Mouse (Mus musculus) adrenal gland, postnatal 25 days (tissue): ENCODE results near the gene Irgc1. TPM values are rescaled to one million over a fixed set of nuclear protein-coding genes. Genes with fewer than 3 reads are reported as not detected.

Experiments used
- DNase-seq: peaks from one replicate; pipeline ENCODE4 v3.0.0; 2021; ENCODE audit warnings: mixed read lengths
- total RNA-seq: library from RNA; stranded (reverse); gene quantifications from 2 replicates; pipeline ENCODE4 v1.2.3, GENCODE M21; 2021

Gene Irgc1
- total RNA-seq, 1 experiment from 2014 or later, result not detected

DNA sequence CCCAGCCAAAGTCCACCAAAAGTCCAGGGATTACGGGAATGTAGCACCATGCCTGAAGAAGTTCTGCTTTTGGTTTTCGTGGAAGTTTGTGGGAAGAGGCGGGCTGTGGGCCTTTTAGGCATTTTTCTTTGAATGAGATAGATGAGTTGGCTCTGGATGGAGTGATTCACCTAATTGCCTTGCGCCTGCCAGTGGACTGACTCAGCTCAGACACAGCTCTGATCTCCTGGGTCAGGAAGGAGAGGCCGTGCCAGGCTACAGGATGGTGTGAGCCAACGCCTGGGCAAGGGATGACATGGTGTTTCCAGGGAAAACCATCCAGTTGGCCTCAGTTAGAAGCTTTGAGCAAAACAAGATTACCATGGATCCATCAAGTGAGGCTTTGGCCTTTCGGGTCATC is 18.3 kb upstream of the Irgc1 start:
- DNase-seq, result peak; percentile 73

DNA sequence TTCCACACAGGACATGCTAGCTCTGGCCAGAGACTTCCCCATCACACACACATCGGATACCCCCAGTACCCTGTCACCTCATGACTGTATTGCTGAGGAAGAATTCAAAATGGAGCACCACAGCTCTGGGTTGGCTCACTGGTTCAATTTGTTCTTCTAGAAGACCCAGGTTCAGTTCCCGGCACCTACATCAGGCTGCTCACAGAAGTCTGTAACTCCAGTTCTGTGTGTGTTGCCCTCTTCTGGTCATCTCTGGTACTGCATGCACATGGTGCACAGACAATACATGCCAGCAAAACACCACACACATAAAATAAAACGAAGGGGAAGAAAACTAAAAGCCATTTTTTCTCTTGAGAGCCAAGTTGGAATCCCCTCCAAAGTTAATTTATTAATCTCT is 17.0 kb upstream of the Irgc1 start:
- DNase-seq, result no peak

DNA sequence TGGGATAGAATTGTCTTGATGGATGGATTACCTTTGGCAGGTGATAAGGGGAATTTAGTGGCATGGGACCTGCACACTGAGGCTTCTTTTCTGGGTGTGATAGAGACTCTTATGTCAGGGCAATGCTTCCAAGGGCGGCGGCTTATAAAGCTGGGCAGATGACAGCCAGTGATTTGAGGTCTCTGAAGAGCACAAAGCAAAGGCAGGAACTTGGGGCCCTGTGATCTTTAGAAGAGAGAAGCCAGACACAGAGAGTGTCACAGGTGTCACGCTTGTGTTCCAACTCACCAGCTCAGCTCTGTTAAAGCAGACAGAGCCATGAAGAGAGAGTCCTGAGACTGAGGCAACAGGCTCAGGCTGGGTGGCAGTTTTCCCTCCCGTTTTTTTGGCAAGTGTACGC is 15.8 kb upstream of the Irgc1 start:
- no peak for DNase-seq

DNA sequence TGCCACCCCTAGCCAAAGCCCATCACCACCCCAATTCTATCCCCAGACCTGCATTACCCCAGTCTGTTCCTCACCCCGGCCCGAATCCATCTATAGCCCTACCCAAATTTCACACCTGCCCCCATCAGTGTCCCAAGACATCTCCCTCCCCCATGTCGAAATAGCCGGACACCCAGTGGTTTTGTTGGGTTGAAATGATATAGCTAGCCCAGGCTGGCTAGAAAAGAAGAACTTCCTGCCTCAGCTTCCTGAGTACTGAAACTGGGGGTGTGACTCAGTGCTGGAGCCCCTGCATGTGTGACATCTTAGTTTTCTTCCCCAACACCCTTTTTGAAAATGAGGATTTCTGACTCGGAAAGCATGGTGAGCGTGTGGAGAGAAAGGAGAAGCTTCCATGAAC is 14.7 kb upstream of the Irgc1 start:
- no peak for DNase-seq

DNA sequence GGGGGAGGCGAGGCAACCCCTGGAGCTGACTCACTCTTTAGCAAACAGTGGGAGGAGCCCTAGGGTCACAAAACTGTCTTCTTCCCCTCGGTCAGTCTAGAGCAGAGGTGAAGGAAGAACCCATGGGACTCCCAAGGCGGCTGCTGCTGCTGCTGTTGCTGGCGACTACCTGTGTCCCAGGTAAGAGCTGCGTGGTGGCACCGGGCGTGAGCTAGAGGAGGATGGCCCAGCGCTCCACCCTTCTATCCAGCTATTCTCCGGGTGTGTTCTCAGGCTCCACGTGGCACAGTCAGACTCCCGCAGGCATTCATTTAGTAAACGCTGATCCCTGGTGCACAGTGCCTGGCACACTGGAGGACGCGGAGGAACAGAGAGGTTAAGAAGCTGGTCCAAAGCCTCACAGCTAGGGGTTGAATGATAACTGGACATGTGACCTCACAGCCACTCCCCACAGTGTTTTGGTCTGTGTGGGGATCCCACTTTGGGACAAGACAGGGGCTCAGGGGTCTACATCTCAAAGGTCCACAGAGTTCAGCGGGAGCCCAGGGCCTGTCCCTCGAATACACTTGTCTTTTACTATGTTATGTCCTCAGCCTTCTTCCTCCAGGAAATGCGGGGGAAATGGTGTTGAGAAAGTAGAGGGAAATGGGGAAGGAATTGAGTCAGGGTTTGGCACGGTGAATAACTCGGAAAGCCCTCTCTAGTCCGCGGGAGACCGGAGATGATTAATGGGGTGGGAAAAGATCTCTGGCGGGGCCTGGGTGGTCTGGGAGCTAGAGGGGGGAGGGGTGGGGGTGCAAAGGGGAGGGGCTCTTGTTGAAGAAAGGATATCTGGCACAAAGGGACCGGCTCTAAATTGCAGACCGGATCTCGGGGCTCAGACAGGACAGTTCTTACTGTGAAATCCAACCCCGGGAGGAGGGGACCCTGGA is 10.6 kb upstream of the Irgc1 start, which contains the start of gene Plaur:
TSS of gene Plaur (plus strand) at position 97 of the 932 bp plus-strand sequence.
- peak; percentile 27 for DNase-seq

DNA sequence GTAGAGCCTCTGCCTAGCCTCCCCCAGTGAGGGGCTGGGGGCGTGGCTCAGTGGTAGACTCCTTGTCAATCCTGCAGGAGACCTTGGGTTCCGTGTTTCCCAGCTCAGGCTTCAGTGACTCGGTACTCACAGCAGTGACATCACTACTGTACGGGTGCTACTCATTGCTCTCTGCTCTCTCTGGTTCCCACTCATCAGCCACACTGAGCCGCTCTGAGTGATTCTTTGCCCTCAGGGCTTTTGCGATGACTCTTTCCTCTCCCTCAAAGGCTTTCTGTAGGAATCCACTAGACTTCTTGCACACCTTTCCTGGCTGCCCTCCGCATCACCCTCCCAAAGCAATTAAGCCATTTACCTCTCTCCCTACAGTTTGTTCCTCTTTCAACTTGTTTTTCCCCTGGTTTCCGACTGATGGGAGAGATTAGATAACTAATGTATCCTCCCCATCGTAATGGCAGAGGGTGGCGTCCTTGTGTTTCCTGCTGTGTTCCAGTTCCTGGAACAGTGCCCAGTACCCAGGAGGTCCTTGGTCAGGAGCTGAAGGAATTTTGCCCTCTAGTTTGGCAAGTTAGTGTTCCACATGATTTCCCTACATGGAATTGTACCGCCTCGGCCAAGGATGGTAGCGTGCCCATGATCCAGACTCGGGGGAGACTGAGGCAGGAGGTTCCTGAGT is 9.4 kb upstream of the Irgc1 start:
- DNase-seq, result peak; percentile 43

DNA sequence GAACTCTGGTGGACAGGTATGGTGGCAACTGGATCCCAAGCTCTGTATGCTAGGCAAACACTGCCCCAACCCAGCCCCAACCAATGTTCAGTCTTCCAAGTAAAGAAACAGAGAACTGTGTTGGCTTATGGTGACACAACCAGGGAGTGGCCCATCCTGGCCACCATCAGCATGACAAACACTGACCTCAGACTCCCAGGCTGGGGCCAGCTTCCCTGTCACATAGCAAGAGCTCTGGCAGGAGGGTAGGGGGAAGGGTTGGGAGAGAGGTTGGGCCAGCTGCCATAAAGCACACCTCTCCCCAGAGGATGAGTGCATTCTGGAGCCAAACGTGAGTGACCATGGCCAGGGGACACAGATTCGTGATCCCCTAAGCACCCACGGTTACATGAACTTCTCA is 7.7 kb upstream of the Irgc1 start:
- no peak for DNase-seq

DNA sequence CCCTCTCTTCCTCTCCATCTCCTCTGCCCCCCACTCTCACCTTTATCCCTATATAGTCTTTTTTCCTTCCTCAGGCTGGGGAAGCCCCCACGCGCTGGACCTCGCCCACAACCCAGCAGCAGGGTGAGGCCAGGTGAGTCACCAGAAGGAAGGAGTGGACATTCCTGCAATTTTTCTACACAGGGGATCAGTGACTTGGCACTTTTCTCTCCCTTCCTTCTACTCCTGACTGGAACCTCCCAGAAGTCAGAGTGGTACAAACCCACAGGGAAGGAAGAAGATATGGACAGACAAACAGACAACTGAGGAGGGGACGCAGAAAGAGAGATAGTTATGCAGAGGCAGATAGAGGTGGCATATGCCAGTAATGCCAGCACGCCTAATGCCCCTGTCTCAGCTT is 7.3 kb upstream of the Irgc1 start:
- no peak for DNase-seq

DNA sequence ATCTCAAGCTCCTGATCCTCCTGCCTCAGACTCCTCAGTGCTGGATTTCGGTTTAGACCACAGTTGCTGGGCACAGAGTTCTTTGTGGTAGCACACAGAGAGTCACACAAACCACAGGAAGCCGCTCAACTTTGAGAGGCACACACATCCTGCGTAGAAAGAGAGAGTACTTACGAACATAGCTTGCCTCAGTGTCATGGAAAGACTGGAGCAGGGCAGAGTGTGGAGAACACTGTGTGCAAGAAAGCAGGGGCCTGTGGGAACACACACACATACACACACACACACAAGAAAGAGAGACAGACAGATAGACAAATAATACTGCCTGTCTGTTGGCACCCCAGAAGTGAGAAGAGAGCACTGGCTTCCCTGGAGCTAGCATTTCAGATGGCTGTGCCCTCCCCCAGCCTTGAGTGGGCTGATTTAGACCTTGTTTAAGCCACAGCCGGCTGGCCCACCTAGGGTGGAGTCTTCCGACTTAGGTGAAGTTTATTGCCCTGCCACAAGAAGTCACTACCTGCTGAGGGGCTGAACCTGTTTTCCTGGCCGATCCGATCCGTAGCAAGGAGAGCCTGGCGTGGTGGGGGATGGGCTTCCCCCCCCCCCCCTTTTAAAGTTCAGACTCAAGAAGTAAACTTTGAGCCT is 5.8 kb upstream of the Irgc1 start:
- no peak for DNase-seq

DNA sequence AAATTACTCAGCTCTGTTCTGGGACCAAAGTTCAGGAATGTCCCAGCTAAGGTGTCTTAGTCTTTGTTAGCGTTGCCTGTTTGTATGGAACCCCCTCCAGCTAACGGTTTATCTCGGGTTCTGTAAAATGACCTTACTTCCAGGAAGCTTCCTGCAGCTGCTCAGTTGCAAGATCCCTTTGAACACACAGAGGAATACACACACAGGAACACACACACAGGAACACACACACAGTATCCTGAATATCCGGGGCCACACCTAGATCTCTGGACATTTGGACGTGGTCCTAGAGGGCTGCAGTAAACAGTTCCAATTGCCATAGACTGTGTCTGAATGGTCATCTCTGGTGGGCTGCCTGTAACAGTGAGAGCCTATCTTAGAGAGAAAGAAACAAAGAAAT is 3.6 kb upstream of the Irgc1 start:
- DNase-seq, result no peak

DNA sequence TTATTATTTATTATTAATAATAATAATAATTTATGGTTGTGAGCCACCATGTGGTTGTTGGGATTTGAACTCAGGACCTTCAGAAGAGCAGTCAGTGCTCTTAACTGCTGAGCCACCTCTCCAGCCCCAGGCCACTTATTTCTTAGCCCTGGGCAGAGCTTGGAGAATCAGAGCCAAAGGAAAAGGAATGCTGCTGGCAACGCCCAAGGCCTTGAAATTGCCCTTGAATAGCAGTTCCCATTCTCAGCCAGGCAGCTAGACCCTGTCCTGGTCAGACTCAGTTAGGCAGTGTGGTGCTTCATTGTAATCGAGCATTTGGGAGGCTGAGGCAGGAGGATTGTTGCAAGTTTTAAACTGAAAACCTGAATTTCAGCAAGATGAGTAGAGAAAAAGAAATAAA is 2.1 kb upstream of the Irgc1 start:
- no peak for DNase-seq

DNA sequence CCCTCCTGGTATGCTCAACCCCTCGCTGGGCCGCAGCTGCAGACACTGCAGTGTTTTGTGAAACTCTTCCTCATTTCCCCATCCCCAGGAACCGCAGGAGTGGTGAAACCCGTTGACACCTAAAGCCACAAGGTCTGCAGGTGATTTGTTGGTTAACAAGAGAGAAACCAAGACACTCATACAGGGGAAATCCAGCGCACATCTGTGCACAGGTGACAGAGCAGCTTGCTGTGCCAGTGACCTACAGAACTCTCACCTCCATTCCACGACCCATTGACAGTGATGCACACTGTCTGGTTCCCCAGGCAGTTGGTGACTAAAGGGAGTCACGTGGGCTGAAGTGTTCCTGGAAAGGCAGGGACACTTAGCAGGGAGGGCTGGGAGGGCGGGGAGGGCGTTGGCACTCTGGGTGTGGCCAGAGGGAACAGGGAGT is 1.5 kb downstream of the Irgc1 start:
- DNase-seq, result no peak

DNA sequence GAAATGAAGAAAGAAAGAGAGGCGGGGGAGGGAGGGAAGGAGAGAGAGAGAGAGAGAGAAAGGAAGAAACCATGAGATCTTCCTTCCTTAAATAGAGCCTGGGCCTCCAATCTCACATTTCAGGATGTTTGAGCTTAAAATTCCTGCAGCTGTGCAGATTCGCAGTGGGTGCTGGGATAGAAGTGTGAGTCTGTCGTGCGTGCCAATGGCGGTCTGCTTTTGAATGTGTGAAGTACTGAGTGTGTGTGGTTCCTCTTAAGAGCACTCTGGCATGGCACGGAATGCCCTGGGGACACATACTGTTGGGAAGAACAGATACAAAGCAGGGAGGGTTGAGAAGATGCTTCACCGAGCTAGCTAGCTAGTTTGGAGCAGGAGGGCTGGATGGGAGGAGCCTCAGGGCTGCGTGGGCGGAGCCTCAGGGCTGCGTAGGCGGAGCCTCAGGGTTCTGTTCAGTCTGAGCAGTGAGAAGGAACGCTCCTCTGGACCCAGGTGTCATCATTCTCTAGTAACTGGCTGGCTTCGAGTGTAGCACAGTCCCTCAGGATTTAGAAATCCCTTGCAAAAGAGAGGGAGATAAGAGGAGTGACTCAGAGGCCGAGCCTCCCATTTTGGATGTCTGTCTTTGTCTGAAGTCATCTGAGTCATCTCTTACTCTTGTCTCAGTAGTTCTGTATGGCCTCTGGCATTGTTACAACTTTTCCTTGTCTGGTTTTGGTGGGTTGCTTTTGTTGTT is 3.1 kb downstream of the Irgc1 start:
- DNase-seq, result no peak

DNA sequence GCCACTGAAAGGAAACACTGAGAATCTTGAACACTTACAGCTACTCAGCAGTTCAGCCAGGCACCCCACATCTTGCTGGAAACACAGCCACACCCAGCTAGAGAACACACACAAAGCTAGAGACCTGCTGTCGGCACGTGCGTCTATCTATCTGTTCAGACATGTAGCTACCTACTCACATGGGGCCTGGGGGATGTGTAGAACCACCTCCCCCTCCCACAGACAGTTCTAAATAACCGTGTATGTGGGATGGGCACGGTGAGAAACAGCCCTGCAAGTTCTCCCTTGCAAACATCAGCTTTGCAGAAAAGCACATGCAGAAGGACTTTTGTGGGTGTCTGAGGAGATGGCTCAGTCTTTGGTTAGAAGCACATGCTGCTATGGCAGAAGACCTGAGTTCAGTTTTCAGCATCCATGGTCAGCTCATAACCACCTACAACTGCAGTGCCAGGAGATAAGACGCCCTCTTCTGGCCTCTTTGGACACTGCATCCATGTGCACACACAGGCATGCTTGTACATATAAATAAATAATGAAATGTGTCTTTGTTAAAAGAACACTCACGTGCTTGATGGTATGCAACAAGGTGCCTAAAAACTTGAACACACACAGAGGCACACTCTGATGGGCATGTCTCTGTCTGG is 5.3 kb downstream of the Irgc1 start:
- DNase-seq, result no peak

DNA sequence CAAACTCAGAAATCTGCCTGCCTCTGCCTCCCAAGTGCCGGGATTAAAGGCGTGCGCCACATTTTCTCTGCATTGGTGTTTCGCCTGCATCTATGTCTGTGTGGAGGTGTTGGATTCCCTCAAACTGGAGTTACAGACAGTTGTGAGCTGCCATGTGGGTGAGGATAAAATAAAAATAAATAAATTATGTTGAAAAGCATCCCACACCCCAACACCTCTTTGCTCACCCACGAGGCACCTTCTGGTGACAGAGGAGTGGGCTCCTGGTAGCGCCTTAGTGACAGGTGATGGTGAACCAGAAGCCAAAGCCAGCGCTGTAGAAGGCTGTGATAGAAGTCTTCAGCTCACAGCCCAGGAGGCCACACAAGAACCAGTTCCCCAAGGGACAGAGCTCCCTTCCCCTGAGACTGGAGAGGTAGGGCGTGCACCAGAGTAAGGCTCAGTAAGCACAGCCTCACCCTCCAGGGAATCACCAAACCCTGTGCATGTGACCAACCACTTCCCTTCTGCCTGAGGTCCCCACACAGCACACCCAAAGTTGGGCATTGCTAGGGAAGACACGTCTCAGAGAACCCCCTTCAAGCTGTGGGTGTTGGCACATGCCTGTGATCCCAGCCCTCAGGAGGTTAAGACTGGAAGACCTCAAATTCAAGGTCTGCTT is 6.7 kb downstream of the Irgc1 start:
- DNase-seq, result no peak

DNA sequence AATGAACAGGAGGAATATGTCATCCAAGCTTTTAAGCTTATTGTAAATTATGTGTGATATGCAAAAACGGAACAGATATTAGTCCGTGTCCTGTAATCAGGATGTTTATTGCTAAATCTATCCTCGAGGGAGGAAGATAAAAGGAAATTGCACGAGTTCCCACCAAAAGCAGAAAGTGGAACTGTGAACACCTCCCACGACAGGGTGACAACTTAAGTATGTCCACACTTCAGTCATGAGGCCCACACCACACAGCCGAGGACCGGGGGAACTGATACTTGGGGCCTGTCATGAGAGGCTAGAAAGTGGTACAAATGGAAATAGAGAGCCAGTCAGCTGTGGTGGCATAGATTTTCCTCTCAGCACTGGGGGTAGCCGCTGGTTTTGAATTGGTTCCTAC is 9.8 kb downstream of the Irgc1 start:
- DNase-seq, result no peak

DNA sequence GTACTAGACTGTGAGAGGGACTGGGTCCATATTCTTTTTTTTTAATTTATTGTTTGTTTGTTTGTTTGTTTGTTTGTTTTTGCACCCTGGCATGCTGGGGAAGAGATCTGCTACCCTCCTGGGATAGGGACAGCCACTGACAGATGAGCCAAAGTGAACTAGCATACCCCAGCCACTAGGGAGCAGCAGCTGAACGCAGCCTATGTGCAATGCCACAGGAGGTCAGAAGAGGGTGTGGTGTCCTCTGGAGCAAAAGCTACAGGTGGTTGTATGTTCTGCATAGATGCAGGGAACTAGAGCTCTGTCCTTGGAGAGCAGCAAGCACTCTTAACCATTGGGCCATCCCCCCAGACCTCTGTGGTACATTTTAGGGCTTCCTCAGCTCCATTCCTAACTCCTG is 10.3 kb downstream of the Irgc1 start:
- DNase-seq, result peak; percentile 69

DNA sequence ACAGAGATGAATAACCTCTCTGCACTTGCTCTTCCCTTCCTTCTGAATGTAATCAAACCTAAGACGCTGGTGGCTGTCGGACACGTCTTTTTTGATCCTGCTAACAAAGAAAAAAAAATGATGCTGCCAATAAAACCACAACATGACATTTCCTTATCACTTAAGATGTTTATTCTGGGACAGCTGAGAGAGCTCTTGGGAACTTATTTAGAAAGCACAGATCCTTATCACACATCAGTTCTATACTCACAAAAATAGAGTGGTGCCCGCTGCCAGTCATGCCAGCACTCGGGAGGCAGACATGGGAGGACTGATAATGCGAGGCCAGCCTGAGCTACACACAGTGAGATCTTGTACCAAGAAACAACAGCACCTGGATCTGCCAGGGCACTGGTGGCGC is 12.2 kb downstream of the Irgc1 start:
- no peak for DNase-seq

DNA sequence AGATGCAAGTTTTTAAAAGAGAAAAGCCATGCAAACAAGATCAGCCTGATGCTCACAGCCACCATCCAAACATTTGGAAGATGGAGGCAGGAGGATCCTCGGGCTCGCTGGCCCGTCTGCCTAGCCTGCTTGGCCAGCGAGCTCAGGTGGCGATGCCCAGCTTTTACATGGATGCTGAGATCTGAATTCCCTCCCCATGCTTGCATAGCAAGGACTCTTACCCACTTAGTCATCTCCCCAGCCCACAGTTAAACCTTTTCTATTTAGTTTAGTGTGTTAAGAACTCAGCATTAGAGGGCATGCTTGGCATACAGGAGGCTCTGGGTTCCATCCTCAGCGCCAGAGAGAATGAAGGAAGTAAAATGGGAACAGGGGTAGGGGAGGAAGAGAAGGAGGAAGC is 12.9 kb downstream of the Irgc1 start:
- DNase-seq, result no peak

DNA sequence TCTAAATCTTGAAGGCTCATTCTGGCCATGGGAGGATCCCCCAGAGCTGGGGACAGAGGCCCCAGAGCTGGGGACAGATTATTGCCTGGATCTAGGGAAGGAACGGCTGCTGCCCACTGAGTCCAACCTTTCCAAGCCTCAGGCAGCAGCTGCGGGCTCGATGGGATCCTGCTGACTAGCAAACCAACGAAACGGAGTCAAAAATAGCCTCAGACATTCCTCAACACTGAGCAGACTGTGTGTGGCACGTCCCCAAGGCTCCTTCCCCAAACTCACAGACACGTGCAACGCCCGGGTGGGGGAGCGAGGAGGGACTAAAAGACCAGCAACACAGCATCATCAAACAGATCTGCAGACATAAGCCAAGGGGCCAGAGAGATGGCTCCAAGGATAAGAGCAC is 14.1 kb downstream of the Irgc1 start:
- no peak for DNase-seq

DNA sequence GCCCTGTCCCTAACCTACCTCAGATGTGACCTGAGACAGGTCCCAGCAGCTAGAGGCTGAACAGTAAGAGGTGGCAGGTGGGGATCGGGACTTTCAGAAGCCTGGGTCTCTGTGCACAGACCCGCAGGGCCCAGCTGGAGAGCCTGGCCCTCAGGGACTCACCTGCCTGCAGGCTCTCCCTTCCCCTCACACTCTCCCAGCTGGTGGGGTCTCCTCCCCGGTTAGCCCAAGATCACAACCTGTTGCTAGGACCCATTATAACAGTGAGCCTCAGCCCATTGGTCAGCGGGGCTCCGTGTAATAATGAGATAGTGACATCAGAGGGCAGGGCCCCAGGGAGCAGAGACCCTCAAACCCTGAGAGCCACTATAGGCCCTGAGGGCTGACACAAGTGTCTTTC is 16.8 kb downstream of the Irgc1 start:
- DNase-seq, result no peak
